Mouse (Mus musculus) heart, embryonic 16.5 days (tissue): Measurements from ENCODE around the gene Pold4. TPM values are rescaled to one million over a fixed set of nuclear protein-coding genes. Genes with fewer than 3 reads are reported as not detected.

Experiments used
- ATAC-seq: fragments of 200-750 bp; cut with Nextera tagmentation; replicated peaks from 2 replicates; pipeline ENCODE4 v1.8.0; 2017; ENCODE audit warnings: moderate number of reproducible peaks; ENCODE audit not compliant: insufficient read depth, low FRiP score; ENCODE audit errors: extremely low read depth
- H3K27ac ChIP-seq: fragments of 300-500 bp; sonication (generic); 2 replicates; pipeline ENCODE4 v1.5.1; 2014; ENCODE audit warnings: mild to moderate bottlenecking, low read length, control low read depth, moderate library complexity
- H3K27me3 ChIP-seq: fragments of 300-500 bp; sonication (generic); 2 replicates; pipeline ENCODE4 v1.6.1; 2014; ENCODE audit warnings: low read length, mixed read lengths; ENCODE audit not compliant: control insufficient read depth, insufficient read depth
- H3K36me3 ChIP-seq: fragments of 300-500 bp; sonication (generic); 2 replicates; pipeline ENCODE4 v1.6.1; 2014; ENCODE audit not compliant: control insufficient read depth, insufficient read depth
- H3K4me1 ChIP-seq: fragments of 300-500 bp; sonication (generic); 2 replicates; pipeline ENCODE4 v1.6.1; 2014; ENCODE audit warnings: low read length, mixed read lengths; ENCODE audit not compliant: control insufficient read depth, insufficient read depth
- H3K4me2 ChIP-seq: fragments of 300-500 bp; sonication (generic); 2 replicates; pipeline ENCODE4 v1.6.1; 2014; ENCODE audit warnings: low read depth, mild to moderate bottlenecking, control low read depth, low read length
- H3K4me3 ChIP-seq: fragments of 300-500 bp; sonication (generic); 2 replicates; pipeline ENCODE4 v1.5.1; 2014; ENCODE audit warnings: mild to moderate bottlenecking, control low read depth, low read length
- H3K9ac ChIP-seq: fragments of 300-500 bp; sonication (generic); 2 replicates; pipeline ENCODE4 v1.6.1; 2014; ENCODE audit warnings: low read length, control low read depth
- H3K9me3 ChIP-seq: fragments of 300-500 bp; sonication (generic); replicated peaks from 2 replicates; pipeline ENCODE4 v1.6.1; 2016; ENCODE audit warnings: low read length; ENCODE audit not compliant: control insufficient read depth
- WGBS: fragments of 180-500 bp; shearing (Covaris S2); extraction: QIAGEN DNeasy Blood & Tissue Kit; methylation state at CpG from one replicate; pipeline ENCODE4 v1.1.7; 2014; 5-methylcytosine and 5-hydroxymethylcytosine counted together
- polyA plus RNA-seq: library from polyadenylated mRNA; unstranded; fragments of >200 nt; fragmentation: Nextera tagmentation; extraction: Ambion mirVana; gene quantifications from 2 replicates; pipeline ENCODE4 v1.2.1, GENCODE M21; 2015

Gene Pold4
- polyA plus RNA-seq, 1 experiment from 2014 or later = 22.6 TPM

- peak overlapping the region; percentile 86 for H3K9ac ChIP-seq
- WGBS = 33% methylated on average over 7 of the region's 7 CpGs
Measured at GRCm38 (mm10) chr19:4202149-4202548, 29.6 kb upstream of the Pold4 start.

GRCm38 (mm10) chr19:4203148-4203547 lies 28.6 kb upstream of the Pold4 start:
- Histone ChIP-seq H3K4me2 (no peak overlapping the region), H3K27me3 (peaks cover 5% of the 10 kb centered on the region; the same call in 1 of the 2 replicates), H3K27ac (no peak overlapping the region), H3K36me3 (0 out of 2 replicates have a peak, but pooled peaks cover 5% of the 10 kb centered on the region), H3K4me1 (peaks cover 24% of the 10 kb centered on the region), H3K9ac (no peak overlapping the region), H3K4me3 (no peak overlapping the region), H3K9me3 (no peaks in the 10 kb centered on the region)
- no peak for ATAC-seq
- 71% methylated on average over 3 of the region's 3 CpGs for WGBS

More at GRCm38 (mm10) chr19:4202149-4202548, 29.6 kb upstream of the Pold4 start:
- Histone ChIP-seq H3K27ac (peak overlapping the region; percentile 73), H3K4me3 (peak overlapping the region; percentile 82), H3K27me3 (peaks cover 5% of the 10 kb centered on the region; the same call in 1 of the 2 replicates), H3K9me3 (no peaks in the 10 kb centered on the region), H3K4me2 (peak overlapping the region; percentile 84), H3K4me1 (peaks cover 24% of the 10 kb centered on the region), H3K36me3 (0 out of 2 replicates have a peak, but pooled peaks cover 8% of the 10 kb centered on the region)
- no peak for ATAC-seq

- Histone ChIP-seq H3K36me3 (0 out of 2 replicates have a peak, but pooled peaks cover 5% of the 10 kb centered on the region), H3K27me3 (peaks cover 5% of the 10 kb centered on the region; the same call in 1 of the 2 replicates), H3K9me3 (no peaks in the 10 kb centered on the region), H3K4me1 (peaks cover 24% of the 10 kb centered on the region), H3K27ac (peak overlapping the region; percentile 51), H3K9ac (0 out of 2 replicates have a peak overlapping the region, but pooled peaks have one; percentile 5), H3K4me2 (no peak overlapping the region), H3K4me3 (no peak overlapping the region)
- 50% methylated on average over 13 of the region's 13 CpGs for WGBS
- no peak for ATAC-seq
Measured at GRCm38 (mm10) chr19:4203604-4204326, 27.9 kb upstream of the Pold4 start.

- 47% methylated on average over 4 of the region's 4 CpGs for WGBS
Measured at GRCm38 (mm10) chr19:4204889-4205288, 26.8 kb upstream of the Pold4 start.

GRCm38 (mm10) chr19:4206971-4207370 lies 24.7 kb upstream of the Pold4 start:
- H3K9ac ChIP-seq = no peak overlapping the region
- H3K9me3 ChIP-seq = no peaks in the 10 kb centered on the region
- peaks cover 11% of the 10 kb centered on the region for H3K4me1 ChIP-seq
- no peak overlapping the region for H3K4me3 ChIP-seq
- H3K27ac ChIP-seq = no peak overlapping the region
- 6% methylated on average over 2 of the region's 2 CpGs for WGBS
- no peaks in the 10 kb centered on the region for H3K36me3 ChIP-seq
- peak; percentile 62 for ATAC-seq
- peaks cover 17% of the 10 kb centered on the region for H3K27me3 ChIP-seq
- H3K4me2 ChIP-seq = no peak overlapping the region

More at GRCm38 (mm10) chr19:4204889-4205288, 26.8 kb upstream of the Pold4 start:
- ATAC-seq = no peak
- Histone ChIP-seq H3K4me3 (no peak overlapping the region), H3K9ac (no peak overlapping the region), H3K4me1 (peaks cover 24% of the 10 kb centered on the region), H3K9me3 (no peaks in the 10 kb centered on the region), H3K27me3 (peaks cover 7% of the 10 kb centered on the region; the same call in 1 of the 2 replicates), H3K4me2 (no peak overlapping the region), H3K36me3 (0 out of 2 replicates have a peak, but pooled peaks cover 2% of the 10 kb centered on the region), H3K27ac (no peak overlapping the region)

- Histone ChIP-seq H3K27ac (no peak overlapping the region), H3K9ac (no peak overlapping the region), H3K9me3 (no peaks in the 10 kb centered on the region), H3K4me1 (peaks cover 8% of the 10 kb centered on the region), H3K27me3 (peaks cover 28% of the 10 kb centered on the region), H3K4me3 (no peak overlapping the region), H3K36me3 (no peaks in the 10 kb centered on the region), H3K4me2 (no peak overlapping the region)
- ATAC-seq = no peak
- 74% methylated on average over 5 of the region's 5 CpGs for WGBS
Measured at GRCm38 (mm10) chr19:4208563-4208962, 23.1 kb upstream of the Pold4 start.

GRCm38 (mm10) chr19:4211891-4212588 lies 19.7 kb upstream of the Pold4 start:
- H3K9ac ChIP-seq = no peak overlapping the region
- H3K9me3 ChIP-seq = no peaks in the 10 kb centered on the region
- peaks cover 40% of the 10 kb centered on the region for H3K27me3 ChIP-seq
- no peak overlapping the region for H3K4me3 ChIP-seq
- no peaks in the 10 kb centered on the region for H3K36me3 ChIP-seq
- H3K27ac ChIP-seq = no peak overlapping the region
- ATAC-seq = no peak
- H3K4me2 ChIP-seq = no peak overlapping the region
- peaks cover 19% of the 10 kb centered on the region for H3K4me1 ChIP-seq
- WGBS = 33% methylated on average over 4 of the region's 4 CpGs

- H3K4me3 ChIP-seq = peak overlapping the region; percentile 73
- peaks cover 41% of the 10 kb centered on the region for H3K27me3 ChIP-seq
- peak overlapping the region; percentile 99 for H3K4me2 ChIP-seq
- H3K4me1 ChIP-seq = peaks cover 19% of the 10 kb centered on the region
- no peak for ATAC-seq
- no peak overlapping the region for H3K9ac ChIP-seq
- 10% methylated on average over 9 of the region's 9 CpGs for WGBS
- no peaks in the 10 kb centered on the region for H3K9me3 ChIP-seq
- H3K36me3 ChIP-seq = no peaks in the 10 kb centered on the region
- H3K27ac ChIP-seq = no peak overlapping the region
Measured at GRCm38 (mm10) chr19:4213524-4213974, 18.1 kb upstream of the Pold4 start.
